Mouse (Mus musculus) gastrocnemius, adult 18-20 months (tissue): ENCODE data around the gene Ccdc86. TPM values are rescaled to one million over a fixed set of nuclear protein-coding genes. Genes with fewer than 3 reads are reported as not detected.

ENCODE experiments used
- DNase-seq: peaks from one replicate; pipeline ENCODE4 v3.0.0; 2021; ENCODE audit warnings: low spot score
- long read RNA-seq, 2 experiments: library from polyadenylated mRNA; stranded (forward); transcript quantifications; one replicate each; pipeline ENCODE4 v2.0.0; 2021
- total RNA-seq, 2 experiments: library from RNA; stranded (reverse); gene quantifications; 2 replicates each; pipeline ENCODE4 v1.2.3; 2021

Gene Ccdc86
- total RNA-seq = 10 to 100 TPM; 12.6 to 14.5 TPM
- long read RNA-seq, experiment 1, transcript Ccdc86-201 (4 exons, 3,003 nt) = major isoform, 23 of 24 reads
- long read RNA-seq, experiment 1, partial matches to known transcripts = 0 of 24 reads
- long read RNA-seq, experiment 1, other reads (novel, unspliced or antisense) = 1 of 24 reads
- long read RNA-seq, experiment 2, transcript Ccdc86-201 (4 exons, 3,003 nt) = major isoform, 23 of 23 reads
- long read RNA-seq, experiment 2, partial matches to known transcripts = 0 of 23 reads
- long read RNA-seq, experiment 2, other reads (novel, unspliced or antisense) = 0 of 23 reads

DNA sequence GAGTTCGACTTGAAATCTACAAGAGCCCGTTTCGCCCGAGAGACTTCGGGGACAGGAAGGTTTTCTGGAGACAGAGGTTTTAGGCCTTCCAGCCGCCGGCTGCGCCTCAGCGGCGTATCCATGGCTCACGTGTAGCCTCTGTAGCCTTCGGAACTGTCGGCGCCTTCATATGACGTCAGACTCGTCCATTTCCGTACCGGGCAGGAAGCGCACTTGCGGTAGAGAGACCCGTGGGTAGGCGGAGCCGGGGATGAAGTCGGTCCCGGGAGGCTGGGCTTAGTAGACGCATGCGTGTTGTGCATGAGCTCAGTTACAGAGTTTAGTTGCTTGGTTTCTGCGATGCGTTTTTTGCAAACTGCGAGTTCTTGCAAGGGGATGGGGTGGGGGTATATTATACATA lies at the start of gene Ccdc86:
Ccdc86 (minus strand) TSS at position 155 of the 400 bp plus-strand sequence.
- peak; percentile 97 for DNase-seq

- no peak for DNase-seq
These were observed 44.1 kb upstream of the Ccdc86 start, which contains the start of gene Ms4a15 for GRCm38 (mm10) chr19:10993150-10993549. TSS of gene Ms4a15 (minus strand) at chr19:10993250.

GRCm38 (mm10) chr19:10991911-10992310 lies 42.8 kb upstream of the Ccdc86 start:
- no peak for DNase-seq

GRCm38 (mm10) chr19:10990751-10991150 lies 41.7 kb upstream of the Ccdc86 start:
- no peak for DNase-seq

DNA sequence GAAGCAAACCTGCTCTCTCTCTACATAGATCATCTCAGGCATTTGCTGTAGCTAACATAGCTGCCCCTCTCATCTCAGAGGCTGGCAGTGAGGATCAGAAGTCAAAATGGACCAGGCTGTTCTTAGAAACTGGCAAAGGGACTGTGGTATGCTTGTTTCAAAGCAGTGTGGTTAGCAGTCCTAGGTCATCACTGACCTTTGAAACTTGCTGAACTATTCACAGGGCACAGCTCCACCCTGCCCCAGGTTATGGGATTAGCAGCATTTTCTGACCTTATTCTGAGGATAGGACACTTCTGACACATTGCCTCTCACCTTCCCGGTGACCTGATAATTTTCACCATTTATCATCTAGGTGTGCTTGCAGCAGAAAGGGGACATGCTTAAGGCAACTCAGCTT lies 39.5 kb upstream of the Ccdc86 start:
- DNase-seq = no peak

DNA sequence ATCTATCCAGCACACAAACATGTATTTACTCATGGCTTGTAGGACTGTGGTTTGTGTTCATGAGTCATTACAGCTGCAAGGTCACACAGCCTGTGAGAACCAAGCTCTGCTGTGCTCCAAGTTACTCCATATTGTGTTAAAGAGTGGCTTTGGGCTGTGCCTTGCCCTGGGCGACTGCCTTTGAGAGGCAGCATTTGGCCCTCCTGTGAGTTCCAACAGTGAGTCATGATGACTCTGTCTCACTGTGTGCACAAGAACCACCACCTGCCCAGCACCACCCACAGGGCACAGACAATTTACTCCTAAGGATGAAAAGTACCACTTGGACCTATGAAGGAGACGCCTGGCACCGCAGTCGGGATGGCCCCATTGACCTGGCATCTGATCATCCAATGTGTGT lies 36.8 kb upstream of the Ccdc86 start:
- no peak for DNase-seq

GRCm38 (mm10) chr19:10984551-10984950 lies 35.5 kb upstream of the Ccdc86 start:
- no peak for DNase-seq

GRCm38 (mm10) chr19:10983146-10983545 lies 34.1 kb upstream of the Ccdc86 start:
- DNase-seq = peak; percentile 31

DNA sequence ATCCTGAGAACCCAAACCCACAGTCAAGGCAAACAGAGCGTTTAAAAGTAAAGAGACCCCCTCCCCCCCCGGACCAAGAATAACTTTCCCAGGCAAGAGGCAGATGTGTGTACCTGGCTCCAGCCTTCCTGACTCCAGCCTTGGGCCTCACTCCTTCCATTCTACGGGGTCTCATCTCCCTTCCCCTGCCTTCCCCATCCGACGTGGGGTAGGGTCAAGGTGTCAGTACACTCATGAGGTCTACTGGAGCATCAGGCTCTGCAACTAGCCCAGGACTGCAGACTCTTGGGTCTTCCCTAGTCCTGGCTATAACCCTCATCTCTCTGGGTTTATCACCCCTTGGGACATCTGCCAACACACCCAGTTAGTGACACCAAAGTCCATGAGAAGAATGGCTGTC lies 31.1 kb upstream of the Ccdc86 start:
- no peak for DNase-seq

- DNase-seq = peak; percentile 75
These were observed 30.4 kb upstream of the Ccdc86 start for GRCm38 (mm10) chr19:10979184-10980168.

- peak; percentile 30 for DNase-seq
These were observed 27.3 kb upstream of the Ccdc86 start for GRCm38 (mm10) chr19:10976318-10976717.

- no peak for DNase-seq
These were observed 26.1 kb upstream of the Ccdc86 start for GRCm38 (mm10) chr19:10975187-10975586.

DNA sequence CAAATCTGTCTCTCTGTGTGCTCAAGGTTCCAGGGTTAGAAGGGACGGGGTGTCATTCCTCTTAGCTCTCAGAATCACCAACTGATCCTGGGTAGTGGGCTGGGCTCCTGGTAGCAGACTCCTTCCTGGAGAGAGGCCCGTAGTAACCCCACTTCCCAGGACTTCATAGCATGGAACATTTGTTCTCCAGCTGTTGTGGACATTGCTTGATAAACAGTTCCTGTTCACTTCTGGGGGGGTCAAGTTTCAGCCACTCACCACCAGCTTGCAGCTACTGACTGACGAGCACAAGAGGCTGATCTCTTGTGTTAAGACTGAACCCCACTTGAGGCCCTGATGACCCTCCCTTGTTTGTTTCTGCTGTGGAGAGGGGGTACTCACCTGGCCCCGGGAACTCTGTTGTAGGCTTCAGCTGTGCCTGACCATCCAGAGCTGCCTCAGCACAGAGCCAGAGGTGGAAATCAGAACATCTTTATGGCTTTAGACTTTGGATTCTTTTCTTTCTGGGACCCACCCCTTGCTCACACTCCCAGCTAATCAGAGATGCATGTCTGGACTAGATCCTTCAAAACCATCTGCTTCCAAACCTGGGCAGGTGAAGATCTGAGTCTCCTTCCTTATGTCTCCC lies 25.3 kb upstream of the Ccdc86 start, which contains the start of gene Ms4a10:
Ms4a10 (minus strand) TSS at position 433 of the 628 bp plus-strand sequence.
- no peak for DNase-seq

DNA sequence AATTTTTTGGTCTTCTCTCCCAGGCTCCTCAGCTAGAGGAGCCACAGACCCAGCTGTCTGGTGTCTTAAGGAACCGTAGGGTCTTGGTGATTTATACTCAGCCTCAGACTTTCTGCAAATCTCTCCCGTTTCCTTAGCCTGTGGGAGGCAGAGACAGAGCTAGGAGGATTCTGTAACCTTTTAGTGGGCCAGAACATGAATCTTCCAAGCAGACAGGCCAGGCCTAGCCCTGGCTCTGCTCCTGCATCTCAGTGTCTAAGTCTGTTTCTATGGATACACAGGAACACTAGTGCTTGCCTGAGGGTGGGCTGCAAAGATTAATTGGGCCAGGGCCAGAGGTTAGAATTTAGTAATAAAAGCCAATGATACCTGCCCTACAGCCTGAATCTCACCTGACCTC lies 24.1 kb upstream of the Ccdc86 start:
- no peak for DNase-seq

DNA sequence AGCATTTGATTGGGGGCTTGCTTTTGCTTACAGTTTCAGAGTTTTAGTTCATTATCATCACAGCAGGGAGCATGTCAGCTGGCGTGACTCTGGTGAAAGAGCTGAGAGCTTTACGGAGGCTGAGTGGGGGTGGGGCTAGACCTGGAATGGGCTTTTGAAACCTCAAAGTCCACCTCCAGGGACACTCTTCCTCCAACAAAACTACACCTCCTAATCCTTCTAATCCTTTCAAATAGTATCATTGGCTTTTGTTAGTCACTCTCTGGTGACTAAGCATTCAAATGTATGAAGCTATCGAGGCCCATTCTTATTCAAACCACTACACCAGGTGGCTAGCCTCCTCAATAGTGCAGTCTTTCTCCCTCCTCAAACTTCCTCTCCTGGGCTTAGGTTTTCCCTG lies 23.6 kb upstream of the Ccdc86 start:
- no peak for DNase-seq

GRCm38 (mm10) chr19:10970457-10970856 lies 21.4 kb upstream of the Ccdc86 start:
- no peak for DNase-seq

GRCm38 (mm10) chr19:10968578-10968977 lies 19.5 kb upstream of the Ccdc86 start:
- no peak for DNase-seq

GRCm38 (mm10) chr19:10965721-10966120 lies 16.7 kb upstream of the Ccdc86 start:
- no peak for DNase-seq

- DNase-seq = no peak
These were observed 10.9 kb upstream of the Ccdc86 start for GRCm38 (mm10) chr19:10959978-10960346.

GRCm38 (mm10) chr19:10959085-10959977 lies 10.3 kb upstream of the Ccdc86 start:
- DNase-seq = peak; percentile 82
